Mouse (Mus musculus): ENCODE results near the gene Sesn1.

- no peak for TF ChIP-seq EP300 (IDR thresholded peaks at IDR 0.05; ENCODE audit: low read depth)
- no peak for TF ChIP-seq CTCF (IDR thresholded peaks at IDR 0.05; ENCODE audit: low read depth)
These were observed 86.7 kb downstream of the Sesn1 start for GRCm38 (mm10) chr10:41896425-41896824.

Measured in liver, postnatal 0 days (tissue).